Mouse (Mus musculus) embryonic stem cell, embryonic (primary cell): ENCODE measurements around the gene Snx18.

Experiments used
- CTCF ChIA-PET, 4 experiments: fragments of 300-600 bp in 2 of 4; fragments of 350-600 bp in 2 of 4; sonication (Branson Sonifier 250); formaldehyde crosslinking; loops; one replicate each; lab custom pipeline; 2022; ENCODE audit warnings: inconsistent platforms in 2 of 4; lab: Charles Lee
- POLR2A ChIA-PET, 4 experiments: fragments of 300-600 bp in 2 of 4; fragments of 350-600 bp in 2 of 4; sonication (Branson Sonifier 250); formaldehyde crosslinking; loops; one replicate each; lab custom pipeline; 2022; ENCODE audit warnings: antibody characterized with exemption in 4 of 4, inconsistent platforms in 1 of 4; lab: Charles Lee

Gene Snx18

DNA sequence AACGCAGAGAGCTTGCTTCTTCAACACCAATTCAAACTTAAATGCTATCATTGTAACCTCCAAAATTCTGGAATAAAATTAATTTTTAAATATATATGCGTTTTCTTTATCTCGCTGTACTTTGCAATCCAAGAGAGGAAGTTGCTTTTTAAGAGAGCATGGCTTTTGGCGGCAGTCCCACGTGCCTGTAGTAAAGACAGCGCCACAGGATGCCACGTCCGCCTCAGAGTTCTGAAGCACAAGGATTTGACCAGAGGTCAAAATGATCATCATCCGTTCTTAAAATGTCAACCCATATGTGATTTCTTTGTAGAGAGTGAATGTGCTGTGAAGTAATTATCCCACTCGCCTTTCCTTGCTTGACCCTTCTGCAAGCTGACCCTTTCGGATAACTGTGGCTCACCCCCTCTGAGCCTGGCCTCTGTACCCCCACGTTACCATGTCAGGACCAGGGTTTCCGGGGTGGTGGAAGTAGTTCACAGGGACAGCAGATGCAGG is 25.6 kb downstream of the Snx18 start:
- ChIA-PET CTCF (interaction anchor here in 1 of 4 experiments (0.7 kb wide), 1 partner anchor 26 kb away, joined by 3 read pairs; the partner anchor contains the start of gene Snx18), POLR2A (interaction anchor here in 2 of 4 experiments (0.8 to 6.0 kb wide), 7 partner anchors 8 to 15 kb away, joined by 3 to 47 read pairs (median 6); no protein-coding TSS in a partner anchor)

GRCm38 (mm10) chr13:113591336-113591735 is 27.0 kb downstream of the Snx18 start:
- CTCF ChIA-PET = no interaction called here
- POLR2A ChIA-PET = no interaction called here

DNA sequence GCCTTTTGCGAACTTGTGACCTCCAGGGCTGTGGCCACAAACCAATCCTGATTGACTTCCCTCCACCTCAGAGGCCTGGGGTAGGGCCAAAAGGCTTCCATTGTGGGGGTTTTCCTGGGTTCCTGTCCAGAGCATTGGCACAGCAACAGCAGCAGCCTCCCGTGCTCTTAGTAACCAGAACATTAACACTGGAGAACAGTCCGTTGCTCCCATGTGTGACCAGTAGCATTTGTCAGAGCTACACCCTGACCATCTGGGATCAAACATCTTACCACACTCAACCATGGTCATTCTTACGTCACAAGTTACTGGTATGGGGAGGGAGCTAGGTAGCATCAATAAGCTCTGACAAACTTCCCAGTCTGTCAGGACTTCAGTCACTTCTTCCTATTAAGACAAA is 28.1 kb downstream of the Snx18 start:
- ChIA-PET CTCF (no interaction called here), POLR2A (interaction anchor here in 2 of 4 experiments (0.6 to 1.4 kb wide), 3 partner anchors 12 to 14 kb away, joined by 3 to 4 read pairs (median 3); no protein-coding TSS in a partner anchor)

DNA sequence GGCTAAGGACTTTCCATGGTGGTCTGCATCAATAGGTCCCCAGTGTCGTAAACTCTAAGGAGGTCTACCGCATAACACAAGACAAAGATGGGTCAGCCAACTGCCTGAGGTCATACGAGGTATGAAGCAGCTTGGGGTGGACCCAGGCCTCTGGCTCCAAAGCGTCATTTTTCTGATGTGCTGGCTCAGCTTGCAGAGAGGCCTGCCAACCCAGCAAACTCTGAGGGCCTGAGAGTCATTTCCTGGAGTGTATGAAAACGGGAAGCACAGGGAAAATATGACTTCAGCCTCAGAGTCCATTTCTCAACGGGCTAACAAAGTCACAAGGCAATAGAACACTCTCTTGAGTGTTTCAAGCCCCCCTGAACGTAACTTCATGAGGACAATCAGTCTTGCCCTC is 28.9 kb downstream of the Snx18 start:
- ChIA-PET CTCF (no interaction called here), POLR2A (interaction anchor here in 2 of 4 experiments (1.0 to 1.9 kb wide), 5 partner anchors 8 to 17 kb away, joined by 4 to 5 read pairs (median 5); no protein-coding TSS in a partner anchor)

DNA sequence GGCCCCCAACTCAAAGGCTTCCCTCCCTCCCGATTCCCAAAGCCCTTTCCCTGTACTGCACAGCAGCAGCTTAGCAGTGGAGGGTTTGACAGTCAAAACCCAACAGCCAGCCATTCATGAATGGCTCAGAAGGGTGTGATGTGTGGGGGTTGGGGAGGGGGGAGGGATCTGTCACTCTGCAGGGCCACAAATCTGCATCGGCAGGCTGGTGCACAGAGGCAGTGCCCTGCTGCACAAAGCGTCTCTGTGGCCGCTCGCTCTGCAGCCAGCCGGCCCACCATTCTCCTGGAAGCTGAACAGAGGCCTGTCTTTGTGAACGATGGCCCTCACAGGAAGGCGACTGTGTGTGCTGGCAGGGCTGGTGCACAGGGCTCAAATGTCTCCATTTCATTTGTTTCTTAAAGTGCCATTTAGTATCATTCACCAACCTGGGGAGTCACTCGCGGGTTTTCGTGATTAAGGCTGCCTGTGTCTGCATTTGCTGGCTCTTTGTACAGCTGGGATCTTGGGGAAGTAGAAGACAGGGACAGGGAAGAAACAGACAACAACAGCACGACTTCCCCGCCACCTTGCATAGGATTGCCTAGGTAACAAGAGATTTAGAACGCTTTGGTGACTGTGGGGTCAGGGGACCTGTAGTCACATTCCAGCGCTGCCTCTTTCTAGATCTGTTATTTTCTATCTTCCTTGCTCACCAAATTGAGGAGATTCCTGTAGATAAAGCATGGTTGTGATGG is 31.0 kb downstream of the Snx18 start:
- ChIA-PET CTCF (no interaction called here), POLR2A (interaction anchor here in 3 of 4 experiments (0.6 to 1.7 kb wide), 5 partner anchors 8 to 278 kb away, joined by 3 to 5 read pairs (median 4); no protein-coding TSS in a partner anchor)

DNA sequence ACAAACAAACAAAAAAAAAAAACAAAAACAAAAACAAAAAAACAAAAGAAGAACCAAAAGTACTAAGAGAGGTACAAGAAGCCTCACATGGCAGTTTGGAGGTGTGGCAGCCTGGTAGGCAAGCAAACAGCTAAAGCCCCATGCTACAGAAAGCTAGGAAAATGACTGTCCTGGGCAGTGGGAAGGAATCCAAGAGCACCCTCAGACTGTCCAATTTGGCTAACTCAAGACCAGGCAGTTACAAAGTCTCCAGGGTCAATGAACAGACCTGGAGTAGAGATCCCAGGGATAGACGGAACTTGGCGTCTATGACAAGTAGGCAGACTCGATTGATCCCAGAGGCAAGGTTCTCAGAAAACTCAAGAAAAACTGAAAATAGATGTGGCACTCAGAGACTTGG is 32.8 kb downstream of the Snx18 start:
- ChIA-PET CTCF (interaction anchor here in 1 of 4 experiments (0.7 kb wide), 1 partner anchor 250 kb away, joined by 3 read pairs; no protein-coding TSS in a partner anchor), POLR2A (interaction anchor here in 3 of 4 experiments (0.7 to 2.3 kb wide), 9 partner anchors 9 to 298 kb away, joined by 3 to 11 read pairs (median 5); partner anchors contain the start of gene Snx18 (in 1 of the 3))

DNA sequence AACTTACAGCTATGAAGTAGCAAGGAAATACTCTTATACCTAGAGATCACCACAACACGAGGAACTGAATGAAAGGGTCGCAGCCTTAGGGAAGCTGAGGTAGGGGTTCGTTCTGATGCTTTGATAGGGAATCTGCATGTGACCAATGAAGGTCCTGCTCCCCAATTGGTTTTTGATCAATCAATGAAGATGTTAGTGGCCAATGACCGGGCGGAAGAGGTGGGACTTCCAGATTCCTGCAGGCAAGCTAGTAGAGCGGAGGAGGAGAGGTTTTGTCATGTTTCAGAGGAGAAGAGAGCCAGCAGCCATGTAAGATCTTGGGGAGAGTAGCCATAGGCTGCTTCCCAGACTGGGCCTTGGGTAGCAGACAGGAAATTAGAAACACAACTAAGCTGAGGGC is 33.9 kb downstream of the Snx18 start:
- POLR2A ChIA-PET = interaction anchor here in 2 of 4 experiments (0.6 to 2.6 kb wide), 20 partner anchors 9 to 297 kb away, joined by 3 to 13 read pairs (median 4); partner anchors contain the start of genes Arl15 (in 1 of the 2), BC067074 (in 1 of the 2) and Snx18 (in 1 of the 2)
- CTCF ChIA-PET = interaction anchor here in 3 of 4 experiments (0.5 to 0.7 kb wide), 4 partner anchors 13 to 872 kb away, joined by 3 to 5 read pairs (median 4); partner anchors contain the start of gene Snx18 (in 1 of the 3)

- ChIA-PET CTCF (interaction anchor here in 1 of 4 experiments (0.6 kb wide), 1 partner anchor 16 kb away, joined by 3 read pairs; no protein-coding TSS in a partner anchor), POLR2A (interaction anchor here in 2 of 4 experiments (1.4 to 2.6 kb wide), 8 partner anchors 10 to 232 kb away, joined by 3 to 13 read pairs (median 6); no protein-coding TSS in a partner anchor)
These were observed 34.8 kb downstream of the Snx18 start for GRCm38 (mm10) chr13:113583563-113583962.

DNA sequence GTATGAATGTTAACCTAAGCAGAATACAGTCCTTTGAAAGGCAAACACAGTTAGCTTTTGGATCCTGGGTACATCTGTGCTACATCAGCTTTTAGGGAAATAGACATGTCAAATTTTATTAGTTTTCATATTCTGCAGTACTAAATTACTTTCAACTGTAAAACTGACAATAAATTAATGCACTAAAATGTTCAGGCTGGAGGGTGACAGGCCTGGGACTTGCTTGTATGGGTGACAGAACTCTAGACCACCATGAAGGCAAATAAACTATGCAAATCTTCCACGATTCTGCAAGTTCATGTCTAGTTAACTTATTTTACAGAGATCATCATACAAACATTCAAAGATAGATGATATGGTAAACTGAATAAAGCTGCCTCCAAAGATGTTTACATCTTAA is 36.3 kb downstream of the Snx18 start:
- ChIA-PET CTCF (no interaction called here), POLR2A (interaction anchor here in 1 of 4 experiments (1.0 to 1.4 kb wide), 3 partner anchors 10 to 22 kb away, joined by 3 to 4 read pairs (median 3); no protein-coding TSS in a partner anchor)

GRCm38 (mm10) chr13:113581436-113581835 is 36.9 kb downstream of the Snx18 start:
- CTCF ChIA-PET = interaction anchor here in 1 of 4 experiments (0.5 kb wide), 1 partner anchor 1400 kb away, joined by 3 read pairs; no protein-coding TSS in a partner anchor

GRCm38 (mm10) chr13:113580400-113580790 is 38.0 kb downstream of the Snx18 start:
- ChIA-PET CTCF (no interaction called here), POLR2A (interaction anchor here in 1 of 4 experiments (0.5 kb wide), 1 partner anchor 243 kb away, joined by 4 read pairs; no protein-coding TSS in a partner anchor)

More at GRCm38 (mm10) chr13:113581436-113581835, 36.9 kb downstream of the Snx18 start:
- POLR2A ChIA-PET = interaction anchor here in 1 of 4 experiments (1.0 to 1.4 kb wide), 3 partner anchors 9 to 23 kb away, joined by 3 to 4 read pairs (median 3); no protein-coding TSS in a partner anchor

GRCm38 (mm10) chr13:113579788-113580399 is 38.5 kb downstream of the Snx18 start:
- POLR2A ChIA-PET = interaction anchor here in 1 of 4 experiments (0.5 to 1.0 kb wide), 4 partner anchors 26 to 243 kb away, joined by 3 to 8 read pairs (median 4); no protein-coding TSS in a partner anchor
- CTCF ChIA-PET = no interaction called here

DNA sequence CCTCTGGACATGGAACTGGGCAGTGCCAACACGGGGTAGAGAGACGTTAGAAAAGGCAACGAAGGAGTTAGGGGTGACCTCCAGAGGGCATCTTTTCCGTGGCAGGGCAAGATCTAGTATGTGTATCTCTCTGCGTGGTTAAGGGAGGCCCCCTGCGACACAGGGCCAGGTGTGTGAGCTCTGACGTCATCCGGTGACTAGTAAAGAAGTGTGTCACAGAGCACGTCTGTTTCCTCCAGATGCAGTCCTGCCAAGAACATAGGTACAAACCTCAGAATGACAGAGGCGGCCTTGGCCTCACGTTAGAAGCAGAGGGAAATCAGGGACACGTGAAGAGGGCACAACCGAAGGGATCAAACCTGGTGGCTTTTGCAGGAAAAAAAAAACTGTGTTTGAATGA is 44.1 kb downstream of the Snx18 start:
- ChIA-PET CTCF (no interaction called here), POLR2A (no interaction called here)

GRCm38 (mm10) chr13:113573377-113573776 is 45.0 kb downstream of the Snx18 start:
- ChIA-PET CTCF (no interaction called here), POLR2A (interaction anchor here in 1 of 4 experiments (2.3 kb wide), 1 partner anchor 46 kb away, joined by 5 read pairs; the partner anchor contains the start of gene Snx18)

- CTCF ChIA-PET = interaction anchor here in 2 of 4 experiments (0.7 to 1.3 kb wide), 3 partner anchors 20 to 294 kb away, joined by 3 to 10 read pairs (median 3); no protein-coding TSS in a partner anchor
- POLR2A ChIA-PET = interaction anchor here in 3 of 4 experiments (0.6 to 2.3 kb wide), 6 partner anchors 10 to 47 kb away, joined by 3 to 5 read pairs (median 4); partner anchors contain the start of gene Snx18 (in 1 of the 3)
These were observed 46.2 kb downstream of the Snx18 start for GRCm38 (mm10) chr13:113572046-113572686.

DNA sequence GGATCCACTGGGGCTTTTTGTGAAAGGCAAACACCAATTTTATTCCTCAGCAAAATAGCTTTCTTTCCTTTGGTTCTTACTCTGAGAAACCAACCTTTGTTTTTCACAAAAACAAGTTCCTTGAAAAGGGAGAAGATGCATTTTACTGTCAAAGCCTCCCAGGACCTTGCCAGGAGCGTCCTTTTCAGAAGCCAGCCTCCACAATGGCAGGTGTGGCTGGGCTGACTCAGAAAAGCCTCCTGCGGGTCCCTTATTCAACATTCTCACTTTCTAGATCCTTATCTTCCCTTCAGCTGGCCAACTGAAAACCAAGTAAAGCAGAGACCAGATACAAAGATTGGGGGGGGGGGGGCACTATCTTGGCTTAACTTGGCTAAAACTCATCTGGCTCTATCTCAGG is 48.8 kb downstream of the Snx18 start:
- POLR2A ChIA-PET = interaction anchor here in 3 of 4 experiments (0.6 to 1.8 kb wide), 6 partner anchors 15 to 1259 kb away, joined by 3 to 10 read pairs (median 4); no protein-coding TSS in a partner anchor

DNA sequence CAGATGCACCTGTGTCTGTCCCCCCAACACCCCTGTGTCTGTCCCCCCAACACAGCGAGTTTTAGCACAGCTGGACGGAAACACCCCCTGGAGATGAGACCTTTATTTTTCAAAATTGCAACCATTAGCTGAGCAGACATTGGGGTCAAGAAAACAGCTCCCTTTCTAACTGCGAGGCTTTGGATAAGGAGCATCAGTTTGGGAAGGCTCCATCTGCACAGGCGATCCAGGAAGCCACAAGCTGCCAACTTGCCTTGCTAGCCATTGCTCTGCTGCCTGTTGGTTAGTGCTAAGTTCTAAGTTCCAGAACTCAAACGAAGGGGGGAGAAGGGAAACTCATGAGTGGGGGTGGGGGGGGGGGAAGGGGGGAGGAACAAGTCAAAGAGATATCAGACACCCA is 51.4 kb downstream of the Snx18 start:
- ChIA-PET POLR2A (interaction anchor here in 2 of 4 experiments (0.5 to 1.3 kb wide), 6 partner anchors 10 to 820 kb away, joined by 3 to 4 read pairs (median 4); no protein-coding TSS in a partner anchor), CTCF (no interaction called here)

More for the DNA sequence above, 48.8 kb downstream of the Snx18 start:
- CTCF ChIA-PET = interaction anchor here in 1 of 4 experiments (0.6 kb wide), 1 partner anchor 82 kb away, joined by 3 read pairs; no protein-coding TSS in a partner anchor
